Mouse (Mus musculus) Muller cell, postnatal 12 days (primary cell): Measurements from ENCODE around the gene Camk2b.
A peak's percentile ranks its signal among the peaks of the same experiment; 100 is the strongest.
"Not testable (repeated sequence)": the region's sequence is repeated elsewhere in the genome, so short reads cannot be mapped to it uniquely, and the experiment has no call there.

Experiments
- DNase-seq: peaks from one replicate; pipeline ENCODE4 v3.0.0-alpha.2; 2015; ENCODE audit errors: inconsistent ontology term

Gene Camk2b

DNA sequence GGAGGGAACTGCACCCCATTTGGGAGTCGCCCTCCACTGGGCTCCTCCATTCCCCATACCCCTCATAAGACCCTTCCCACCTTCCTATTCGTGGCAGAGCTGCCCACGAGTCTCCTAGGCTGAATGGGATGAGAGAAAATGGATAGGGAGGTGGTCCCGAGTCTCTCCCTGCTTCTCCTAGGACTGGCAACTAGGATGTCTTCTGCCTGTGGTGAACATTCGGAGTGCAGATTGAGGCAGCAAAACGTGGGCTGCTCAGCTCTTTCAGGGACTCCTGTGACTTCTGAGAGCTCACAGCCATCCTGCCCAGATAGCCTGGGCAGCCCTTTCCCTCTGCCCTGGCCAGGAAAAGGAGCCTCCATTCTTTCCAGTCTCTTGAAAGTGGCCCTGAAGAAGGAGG lies at the start of gene Camk2b:
Camk2b (minus strand) TSS at position 187 of the 400 bp plus-strand sequence.
- DNase-seq: no peak

DNA sequence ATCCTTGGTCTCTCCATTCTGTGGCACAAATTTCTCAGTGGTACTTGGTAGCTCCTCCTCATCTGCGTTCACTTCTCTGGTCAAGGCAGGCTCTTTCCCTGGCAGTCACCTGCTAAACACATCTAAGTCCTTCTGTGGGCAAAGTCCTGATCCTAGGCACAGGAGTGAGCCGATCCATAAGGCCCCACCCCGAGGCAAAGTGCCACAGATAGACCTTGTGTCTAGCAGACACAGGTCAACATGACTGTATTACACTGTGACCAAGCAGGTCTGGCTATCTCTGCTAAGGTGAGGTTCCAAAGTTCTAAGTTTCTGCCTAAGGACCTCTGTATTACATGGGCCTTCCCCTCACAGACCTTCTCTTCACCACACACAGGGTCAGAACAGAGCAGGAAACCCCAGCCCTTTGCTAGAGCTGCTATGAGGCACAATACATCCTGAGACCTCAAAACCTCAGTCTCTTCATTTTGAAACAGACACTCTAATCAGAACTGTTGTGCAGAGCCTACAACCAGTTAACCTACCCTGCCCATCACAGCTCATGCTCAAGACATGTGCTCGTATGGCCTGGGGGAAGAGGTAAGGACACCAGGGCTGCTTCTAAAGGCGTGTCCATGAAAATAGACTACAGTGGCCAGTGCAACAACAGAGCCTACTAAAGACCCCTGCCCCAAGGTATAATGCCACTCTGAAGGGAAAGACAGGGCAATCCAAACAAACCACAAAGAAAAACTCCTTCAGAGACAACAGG lies 45.7 kb upstream of the Camk2b start:
- DNase-seq: no peak

DNA sequence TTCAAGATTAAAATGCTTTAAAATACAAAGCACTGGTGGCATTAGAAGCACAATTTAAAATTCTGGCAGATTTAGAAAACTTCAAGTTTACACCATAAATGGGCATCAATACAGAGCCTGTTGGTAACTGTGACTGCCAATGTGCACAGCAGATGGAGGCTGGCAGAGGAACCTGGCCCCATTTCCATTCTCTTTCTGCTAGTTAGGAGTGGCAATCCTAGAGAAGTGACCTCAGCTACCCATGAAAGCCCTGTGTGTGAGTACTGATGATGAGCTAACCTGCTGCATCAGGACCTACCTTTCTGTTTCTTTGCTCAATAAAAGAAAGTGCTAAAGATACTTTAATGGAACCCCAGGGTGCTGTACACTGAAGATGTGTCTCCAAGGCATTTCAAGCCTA lies 43.8 kb upstream of the Camk2b start:
- DNase-seq: no peak

DNA sequence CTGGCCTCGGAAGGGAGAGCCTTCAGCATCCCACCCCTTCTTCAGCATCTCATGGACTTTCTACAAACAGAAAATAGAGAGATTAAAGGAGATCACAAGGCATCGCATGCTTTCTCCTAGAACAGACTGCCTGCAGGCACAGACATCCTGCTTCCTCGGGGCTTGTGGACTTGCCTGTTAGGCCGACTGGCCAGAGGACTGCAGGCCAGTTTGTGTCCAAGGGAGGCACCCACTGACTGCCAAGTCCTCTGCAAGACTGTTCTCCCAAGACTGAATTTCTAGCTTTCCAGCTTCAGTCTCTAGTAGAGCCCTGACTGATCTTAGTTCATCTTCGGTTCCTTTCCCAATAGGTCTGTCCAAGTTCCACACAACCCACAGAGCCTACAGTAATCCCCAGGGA lies 42.1 kb upstream of the Camk2b start:
- DNase-seq: no peak

DNA sequence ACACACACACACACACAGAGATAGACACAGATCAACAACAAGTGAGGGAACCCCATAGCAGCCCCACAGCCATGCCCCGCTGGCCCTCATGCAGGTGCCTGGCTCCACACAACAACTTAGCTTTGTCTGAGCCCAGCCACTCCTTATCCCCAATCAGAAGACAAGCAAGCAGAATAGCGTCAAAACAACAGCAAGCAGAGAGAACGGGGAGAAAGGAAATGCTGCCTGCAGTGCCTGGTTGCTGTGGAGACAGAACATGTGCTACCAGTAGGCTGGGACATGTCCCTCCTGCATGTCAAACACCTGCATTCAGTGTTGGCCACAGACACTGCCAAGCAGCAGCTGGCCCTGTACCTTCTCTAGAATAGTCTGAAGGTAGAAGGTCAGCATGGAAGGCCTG lies 41.6 kb upstream of the Camk2b start:
- no peak for DNase-seq

DNA sequence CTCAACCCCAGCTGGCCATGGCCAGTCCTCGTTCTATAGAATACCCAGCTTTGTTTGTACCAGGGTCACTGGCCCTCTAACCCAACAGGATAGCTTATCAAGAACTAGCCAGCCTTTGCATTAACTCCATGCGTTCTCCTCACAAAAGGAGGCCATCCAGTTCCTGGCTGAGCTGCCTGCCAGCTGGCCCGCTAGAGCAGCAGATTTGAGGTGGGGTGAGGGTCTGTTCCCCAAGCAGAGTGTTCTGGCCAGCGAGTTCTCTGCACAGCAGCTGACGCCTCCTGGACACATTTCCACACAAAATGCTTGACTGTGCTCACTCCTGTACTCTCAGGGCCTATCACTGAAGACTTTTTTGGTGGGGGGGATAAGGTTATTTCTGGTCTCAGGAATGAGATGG lies 38.6 kb upstream of the Camk2b start:
- no peak for DNase-seq

DNA sequence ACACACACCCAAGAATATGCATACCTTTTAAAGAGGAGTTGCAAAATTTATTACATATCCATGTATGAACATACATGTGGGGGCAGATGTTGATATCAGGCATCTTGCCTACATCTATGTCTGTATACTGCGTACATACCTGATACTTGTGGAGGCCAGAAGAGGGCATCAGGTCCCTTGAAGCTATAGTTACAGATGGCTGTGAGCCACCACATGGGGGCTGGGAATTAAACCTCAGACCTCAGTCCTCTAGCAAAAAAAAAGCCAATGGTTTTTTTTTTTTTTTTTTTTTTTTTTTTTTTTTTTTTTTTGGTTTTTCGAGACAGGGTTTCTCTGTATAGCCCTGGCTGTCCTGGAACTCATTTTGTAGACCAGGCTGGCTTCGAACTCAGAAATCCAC lies 30.5 kb upstream of the Camk2b start:
- DNase-seq: not testable (repeated sequence)

DNA sequence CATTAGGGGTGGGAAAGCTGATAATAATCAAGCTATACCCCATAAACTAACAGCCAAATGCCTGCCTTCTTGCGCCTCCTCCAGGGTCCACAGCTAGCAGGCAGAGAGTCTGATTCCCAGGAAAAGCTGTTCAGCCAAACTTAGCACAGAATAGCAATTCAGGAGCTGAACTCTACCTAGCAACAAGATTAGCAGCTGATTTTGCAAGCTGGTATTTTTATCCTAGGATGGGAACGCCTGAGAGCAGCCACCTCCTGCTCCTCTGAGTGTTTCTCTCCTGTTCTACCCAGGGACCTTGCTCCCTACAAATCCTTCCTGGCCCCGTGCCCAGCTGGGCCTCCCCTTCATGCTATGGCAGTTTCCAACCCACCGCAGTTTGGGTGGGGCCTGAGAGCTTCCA lies 20.8 kb upstream of the Camk2b start:
- DNase-seq: no peak

DNA sequence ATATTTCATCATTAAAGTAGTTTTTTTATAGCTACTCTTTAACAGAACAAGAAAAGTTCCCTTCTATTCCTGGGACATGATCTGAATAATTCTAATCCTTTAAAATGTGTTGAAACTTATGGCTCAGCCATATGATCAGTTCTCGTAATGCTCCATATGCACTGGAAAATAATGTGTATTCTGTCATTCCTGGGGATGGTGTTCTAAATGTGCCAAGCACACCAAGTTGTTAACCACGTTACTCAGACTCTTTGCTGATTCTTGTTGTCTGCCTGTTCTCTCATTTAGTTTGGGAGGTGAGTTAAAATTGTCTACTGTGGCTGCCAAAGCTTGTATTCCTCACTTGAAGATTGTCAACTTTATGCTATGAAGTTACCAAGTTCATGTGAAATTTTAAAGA lies 12.6 kb upstream of the Camk2b start:
- no peak for DNase-seq

DNA sequence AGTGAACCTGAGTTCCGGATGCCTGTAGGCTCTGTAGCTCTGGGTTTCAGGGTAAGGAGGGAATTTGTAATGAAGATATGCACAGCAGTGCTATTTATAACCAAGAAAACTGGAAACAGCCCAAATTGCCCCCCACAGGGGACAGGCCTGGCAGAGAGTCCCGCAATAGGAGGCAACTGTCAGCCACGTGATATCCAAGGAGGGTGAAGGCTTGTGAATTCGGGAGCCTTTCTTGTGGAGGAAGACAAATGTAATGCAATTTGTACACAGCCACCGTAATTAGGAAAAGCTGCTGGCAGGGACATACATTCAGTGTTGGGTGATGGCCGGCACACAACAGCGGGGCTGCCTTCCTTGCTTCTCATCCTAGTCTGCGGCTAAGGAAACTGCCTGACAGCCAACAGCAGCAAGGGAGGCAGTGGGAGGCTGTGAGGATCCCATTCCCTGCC lies 9.5 kb upstream of the Camk2b start:
- DNase-seq: peak; percentile 14

DNA sequence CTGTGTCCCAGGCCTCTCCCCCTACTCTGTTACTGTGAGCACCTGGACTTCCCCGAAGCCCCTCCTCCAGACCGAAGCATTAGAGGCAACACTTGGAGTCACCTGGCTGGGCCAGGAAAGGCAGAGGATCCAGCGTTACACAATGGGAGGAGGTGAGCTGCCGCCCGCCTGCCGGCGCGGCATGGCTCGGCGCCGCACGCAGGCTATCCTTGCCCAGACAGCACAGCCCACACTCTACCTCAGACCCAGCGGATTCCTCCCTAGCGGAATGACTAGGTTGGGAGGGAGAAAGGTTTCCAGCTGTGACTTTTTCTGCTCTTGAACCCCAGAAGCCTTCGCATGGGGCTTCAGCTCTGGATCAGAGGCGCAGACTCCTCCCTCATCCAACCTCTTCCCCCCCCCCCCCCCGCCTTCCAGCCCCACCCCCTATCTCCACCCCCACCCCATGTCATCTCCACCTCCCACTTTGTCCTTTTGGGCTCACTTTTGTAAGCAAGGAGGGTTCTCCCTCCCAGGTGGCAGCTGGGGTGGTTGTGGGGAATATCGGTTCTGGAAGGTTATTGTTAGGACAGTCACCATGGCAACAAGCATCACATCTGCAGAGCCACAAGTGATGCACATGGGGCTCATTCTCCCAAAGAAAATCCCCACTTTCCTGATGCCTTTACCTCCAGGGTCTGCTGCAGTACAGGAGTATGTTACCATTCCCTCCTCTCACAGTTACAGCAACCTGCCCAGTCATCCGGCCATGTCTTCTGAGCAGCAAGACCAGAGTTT lies 2.2 kb upstream of the Camk2b start:
- DNase-seq: no peak

DNA sequence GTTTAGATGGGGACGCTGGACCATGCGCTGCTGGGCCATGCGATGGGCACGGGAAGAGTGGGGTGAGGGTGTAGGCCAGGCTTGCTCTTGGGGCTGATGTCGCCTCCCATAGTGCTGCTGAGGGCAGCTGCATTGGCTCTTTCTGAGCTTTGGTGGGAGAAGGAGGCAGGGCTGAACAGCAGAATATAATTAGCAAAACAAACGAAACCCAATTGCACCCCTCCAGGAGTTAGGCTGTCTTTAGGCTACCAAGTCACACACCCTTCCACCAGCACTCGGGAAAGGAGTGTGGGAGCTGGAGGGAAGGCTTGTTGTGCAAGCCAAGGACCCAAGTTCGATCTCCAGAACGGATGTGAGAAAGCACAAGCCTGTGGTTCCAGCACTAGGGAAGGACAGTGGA lies 998 bp upstream of the Camk2b start:
- no peak for DNase-seq

DNA sequence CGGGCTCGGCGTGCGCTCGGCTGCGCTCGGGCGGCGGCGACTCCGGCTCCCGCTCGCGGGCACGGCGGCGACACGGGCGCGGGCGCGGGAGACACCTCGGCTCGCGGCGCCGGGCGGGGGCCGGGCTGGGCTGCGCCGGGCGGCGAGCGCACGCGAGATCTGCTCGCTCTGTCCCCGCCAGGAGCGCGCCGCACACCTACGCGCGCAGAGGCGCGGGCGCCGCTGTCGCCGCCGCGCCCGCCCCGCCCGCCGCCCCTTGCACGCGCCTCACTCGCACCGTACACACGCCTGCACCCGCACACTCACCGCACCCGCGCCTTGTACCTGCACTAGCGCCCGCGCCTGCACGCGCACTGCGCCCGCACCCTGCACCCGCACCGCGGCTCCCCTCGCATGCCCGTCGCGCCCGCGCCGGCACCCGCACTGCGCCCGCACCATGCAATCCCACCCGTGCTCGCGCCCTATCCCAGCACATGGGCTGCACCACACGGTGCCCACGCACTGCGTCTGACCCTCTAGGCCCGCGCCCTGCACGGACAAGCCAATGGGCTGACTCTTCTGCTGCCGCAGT lies 526 bp downstream of the Camk2b start:
- DNase-seq: no peak

DNA sequence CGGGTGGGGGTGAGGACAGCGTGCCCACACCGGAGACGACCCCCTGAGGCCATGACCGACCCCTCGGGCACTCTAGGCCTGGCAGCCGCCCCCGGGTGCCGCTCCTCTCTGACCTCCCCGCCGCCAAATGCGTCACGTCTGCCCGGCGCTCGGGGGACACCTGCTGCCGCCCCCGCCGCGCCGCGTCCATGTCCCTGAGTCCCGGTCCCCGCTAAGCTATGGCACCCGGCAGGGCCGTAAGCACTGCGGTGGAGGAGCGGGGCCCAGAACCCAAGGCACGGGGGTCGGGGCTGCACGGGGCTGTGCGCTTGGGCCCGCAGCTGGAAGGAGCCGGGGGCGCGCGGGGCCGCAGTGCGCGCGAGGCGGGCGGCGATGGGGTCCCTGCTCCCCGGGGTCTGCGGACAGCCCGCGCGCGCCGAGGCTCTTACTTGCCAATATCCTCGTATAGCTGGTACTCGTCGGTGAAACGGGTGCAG lies 1.1 kb downstream of the Camk2b start:
- peak; percentile 25 for DNase-seq

DNA sequence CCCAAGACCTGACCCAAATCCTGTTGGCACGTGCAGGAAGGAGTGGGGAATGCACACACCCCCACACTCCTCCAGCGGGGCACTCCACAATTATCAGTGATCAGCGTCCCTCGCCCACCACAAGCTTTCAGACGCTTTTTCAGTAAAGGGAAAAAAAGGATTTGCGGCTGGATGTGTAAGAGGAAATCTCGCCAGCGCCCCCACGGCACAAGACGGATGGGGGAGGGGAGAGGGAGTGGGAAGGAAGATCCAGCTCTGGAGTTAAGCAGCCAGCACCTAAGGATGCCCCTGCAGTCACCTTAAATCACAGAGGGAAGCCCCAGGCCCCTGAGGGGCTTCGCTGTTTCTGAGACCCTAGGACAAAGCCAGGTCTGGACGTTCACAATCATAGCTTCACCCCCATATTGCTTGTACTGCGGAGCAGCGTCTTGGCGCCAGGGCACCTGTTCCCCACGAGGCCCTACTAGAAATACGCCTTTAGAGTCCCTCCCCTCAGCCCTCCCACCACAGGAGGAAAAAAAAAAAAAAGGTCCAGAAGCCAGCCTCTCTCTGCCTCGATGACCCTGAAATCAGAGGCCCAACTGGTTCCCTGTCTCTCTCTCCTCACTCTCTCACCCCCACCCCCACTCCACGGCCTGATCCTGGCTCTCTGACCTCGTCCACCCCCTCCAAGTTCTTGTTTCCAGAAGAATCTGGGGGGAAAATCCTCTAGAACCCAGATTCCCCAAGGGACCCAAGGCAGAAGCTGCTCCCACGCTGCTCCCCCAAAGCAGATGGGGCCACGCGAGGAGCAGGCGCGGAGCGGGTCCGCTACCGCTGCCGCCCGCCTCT lies 1.7 kb downstream of the Camk2b start:
- DNase-seq: no peak

DNA sequence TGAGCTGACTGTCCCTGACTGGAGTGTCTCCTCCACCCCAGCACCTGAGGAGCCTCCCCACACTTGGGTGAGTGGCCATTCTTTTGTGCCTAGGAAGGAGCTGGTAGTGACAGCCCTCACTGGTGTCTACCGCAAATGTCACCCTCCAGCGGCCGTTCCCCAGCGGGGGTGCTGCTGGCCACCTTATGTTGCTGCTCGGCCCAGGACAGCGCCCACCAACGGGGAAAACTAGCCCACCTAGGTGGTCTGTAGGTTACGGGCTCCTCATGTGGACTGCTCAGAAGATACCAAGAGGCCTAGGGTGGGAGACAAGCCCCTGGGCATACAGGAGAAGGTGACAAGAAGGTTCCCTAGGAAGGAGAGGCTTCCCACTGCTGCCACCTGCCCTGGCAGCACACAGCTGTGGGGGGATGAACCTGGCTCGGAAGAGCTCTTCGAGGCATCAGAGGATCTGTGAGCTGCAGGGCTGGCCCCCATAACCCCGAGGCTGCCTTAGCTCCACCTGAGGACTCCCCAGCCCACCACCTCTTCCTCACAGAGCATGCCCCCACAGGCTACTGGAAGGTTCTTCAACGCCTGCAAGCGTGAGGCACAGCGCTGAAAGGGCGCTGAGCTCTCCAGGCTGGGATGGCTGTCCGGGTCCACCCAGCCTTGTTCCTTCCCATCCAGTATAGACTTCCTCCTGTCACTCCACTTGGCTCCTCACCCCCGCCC lies 2.5 kb downstream of the Camk2b start:
- DNase-seq: no peak

DNA sequence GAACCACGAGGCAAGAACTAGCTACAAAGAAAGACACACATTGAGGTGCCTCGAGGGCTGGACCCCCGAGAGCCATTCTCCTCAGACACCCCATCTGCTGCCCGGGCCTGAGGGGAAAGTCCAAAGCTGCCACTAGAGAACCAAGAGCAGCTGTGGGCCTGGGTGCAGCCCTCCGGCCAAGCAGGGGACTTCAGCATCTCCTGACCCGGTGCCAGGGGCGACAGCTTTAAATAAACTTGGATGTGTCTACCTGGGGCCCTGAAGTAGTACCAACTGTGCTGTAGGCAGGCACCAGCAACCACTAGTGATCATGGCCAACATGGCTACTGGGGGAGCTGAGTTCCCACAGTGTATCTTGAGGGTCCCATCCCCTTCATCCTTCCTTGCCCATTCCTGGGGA lies 3.1 kb downstream of the Camk2b start:
- no peak for DNase-seq

DNA sequence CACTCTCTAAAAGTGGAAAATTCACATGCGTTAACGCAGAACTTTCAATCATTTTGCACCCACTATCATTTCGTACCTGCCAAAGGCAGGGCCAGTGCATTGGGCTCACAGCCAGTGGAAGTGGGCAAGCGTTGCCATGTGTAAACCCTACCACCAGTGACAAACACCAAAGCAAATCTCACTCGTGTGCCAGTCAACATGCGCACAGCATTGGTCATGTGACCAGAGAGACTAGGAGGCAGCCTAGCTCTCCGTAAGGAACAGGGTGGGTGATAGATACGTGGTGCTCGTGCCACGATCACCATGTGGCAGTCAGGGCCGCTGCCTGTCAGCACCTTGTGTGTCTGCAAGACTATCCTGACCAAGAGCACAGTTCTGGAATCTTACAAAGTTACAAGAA lies 3.8 kb downstream of the Camk2b start:
- DNase-seq: no peak

DNA sequence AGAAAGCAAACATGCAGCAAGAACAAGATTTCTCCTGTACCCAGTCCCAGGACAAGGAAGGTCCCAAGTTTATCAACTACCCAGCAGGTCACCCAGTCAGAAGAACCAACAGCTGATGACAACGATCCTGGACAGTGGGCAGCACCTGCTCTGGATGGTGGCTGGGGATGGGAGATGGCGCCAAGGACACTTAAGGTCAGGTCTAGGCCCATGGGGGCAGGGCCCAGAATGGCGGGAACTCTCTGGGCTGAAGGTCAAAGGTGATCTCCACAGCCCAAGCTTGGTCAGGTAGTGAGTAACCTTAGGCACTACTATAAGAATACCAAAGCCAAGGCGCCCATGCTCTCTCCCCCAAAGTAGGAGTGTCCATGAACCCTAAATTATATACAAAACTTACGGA lies 4.3 kb downstream of the Camk2b start:
- DNase-seq: no peak

DNA sequence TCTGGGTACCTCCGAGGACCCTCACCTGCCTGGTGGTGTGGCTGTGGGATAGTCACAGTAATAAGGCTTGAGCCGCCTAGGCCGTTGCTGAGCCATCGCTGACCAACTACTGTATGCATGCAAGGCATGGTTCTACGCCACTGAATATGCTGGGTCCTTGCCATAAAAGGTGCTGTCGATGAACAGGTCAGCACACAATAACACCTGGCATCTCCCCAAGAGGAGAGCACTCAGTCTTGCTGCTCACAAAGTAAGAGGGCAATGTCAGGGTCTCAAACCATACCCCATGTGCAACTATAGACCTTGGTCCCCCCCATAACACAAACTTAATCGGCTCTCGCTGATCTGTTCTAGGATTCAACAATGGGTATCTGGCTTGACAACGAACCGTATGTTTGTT lies 7.0 kb downstream of the Camk2b start:
- no peak for DNase-seq

DNA sequence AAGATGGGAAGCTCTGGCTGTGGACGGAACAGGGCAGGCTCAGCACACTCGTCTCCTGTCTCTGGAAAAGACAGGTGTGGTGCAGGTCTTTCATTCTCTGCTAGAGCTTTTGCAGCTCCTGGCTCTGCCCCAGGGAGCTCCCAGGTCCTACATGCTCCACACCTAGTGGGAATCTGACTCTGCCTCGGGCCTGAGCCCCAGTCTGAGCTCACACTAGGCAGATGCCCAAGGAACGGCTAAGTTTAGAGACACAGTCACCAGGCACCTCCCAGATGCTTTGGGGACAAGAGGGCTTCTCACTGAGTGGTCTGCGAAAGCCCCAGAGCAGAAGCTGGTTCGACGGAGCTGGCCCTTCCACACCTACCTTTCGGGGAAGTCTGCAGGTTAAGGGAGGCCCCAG lies 12.8 kb downstream of the Camk2b start:
- no peak for DNase-seq
